Mouse (Mus musculus) lung, postnatal 36 days (tissue): ENCODE measurements around the gene Masp2.

Experiments
- DNase-seq: peaks from one replicate; pipeline ENCODE4 v3.0.0; 2022; ENCODE audit warnings: mixed read lengths

Masp2 gene

DNA sequence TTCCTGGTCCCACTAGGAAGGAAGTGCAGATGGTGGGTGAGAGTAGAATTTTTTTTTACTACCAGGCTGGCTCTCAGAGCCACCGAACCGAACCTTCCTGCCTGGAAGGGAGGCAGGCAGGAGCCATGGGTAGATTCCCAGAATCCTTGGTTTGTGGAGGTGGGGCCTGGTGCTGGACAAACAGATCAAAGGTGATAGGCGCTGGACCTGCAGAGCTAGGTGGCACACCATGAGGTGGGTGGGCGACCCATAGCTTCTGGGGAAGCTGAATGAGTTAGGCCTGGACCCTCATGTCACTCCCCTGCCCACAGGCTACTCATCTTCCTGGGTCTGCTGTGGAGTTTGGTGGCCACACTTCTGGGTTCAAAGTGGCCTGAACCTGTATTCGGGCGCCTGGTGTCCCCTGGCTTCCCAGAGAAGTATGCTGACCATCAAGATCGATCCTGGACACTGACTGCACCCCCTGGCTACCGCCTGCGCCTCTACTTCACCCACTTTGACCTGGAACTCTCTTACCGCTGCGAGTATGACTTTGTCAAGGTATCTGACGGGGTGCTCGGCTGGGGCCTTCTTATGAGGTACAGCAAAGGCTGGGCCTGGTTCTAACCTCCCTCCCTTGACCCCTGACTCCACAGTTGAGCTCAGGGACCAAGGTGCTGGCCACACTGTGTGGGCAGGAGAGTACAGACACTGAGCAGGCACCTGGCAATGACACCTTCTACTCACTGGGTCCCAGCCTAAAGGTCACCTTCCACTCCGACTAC is at the start of gene Masp2:
Gene Masp2 (plus strand): TSS at position 198 of the 764 bp plus-strand sequence.
- DNase-seq: no peak

DNA sequence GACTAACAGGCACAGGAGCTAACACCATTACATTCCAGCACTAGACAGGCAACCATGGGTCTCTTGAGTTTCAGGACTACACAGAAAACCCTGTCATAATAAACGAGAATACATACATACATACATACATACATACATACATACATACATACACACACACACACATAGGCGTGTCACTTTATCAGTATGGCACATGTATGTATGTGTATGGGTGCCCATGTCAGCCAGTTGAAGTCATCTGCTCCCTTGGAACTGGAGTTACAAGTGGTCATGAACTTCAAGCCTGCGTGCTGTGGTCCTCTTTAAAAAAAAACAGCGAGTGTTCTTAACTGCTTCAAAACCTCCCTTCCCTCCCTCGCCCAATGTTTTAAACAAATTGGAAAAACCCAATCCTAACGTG is 44.6 kb upstream of the Masp2 start:
- DNase-seq: no peak

DNA sequence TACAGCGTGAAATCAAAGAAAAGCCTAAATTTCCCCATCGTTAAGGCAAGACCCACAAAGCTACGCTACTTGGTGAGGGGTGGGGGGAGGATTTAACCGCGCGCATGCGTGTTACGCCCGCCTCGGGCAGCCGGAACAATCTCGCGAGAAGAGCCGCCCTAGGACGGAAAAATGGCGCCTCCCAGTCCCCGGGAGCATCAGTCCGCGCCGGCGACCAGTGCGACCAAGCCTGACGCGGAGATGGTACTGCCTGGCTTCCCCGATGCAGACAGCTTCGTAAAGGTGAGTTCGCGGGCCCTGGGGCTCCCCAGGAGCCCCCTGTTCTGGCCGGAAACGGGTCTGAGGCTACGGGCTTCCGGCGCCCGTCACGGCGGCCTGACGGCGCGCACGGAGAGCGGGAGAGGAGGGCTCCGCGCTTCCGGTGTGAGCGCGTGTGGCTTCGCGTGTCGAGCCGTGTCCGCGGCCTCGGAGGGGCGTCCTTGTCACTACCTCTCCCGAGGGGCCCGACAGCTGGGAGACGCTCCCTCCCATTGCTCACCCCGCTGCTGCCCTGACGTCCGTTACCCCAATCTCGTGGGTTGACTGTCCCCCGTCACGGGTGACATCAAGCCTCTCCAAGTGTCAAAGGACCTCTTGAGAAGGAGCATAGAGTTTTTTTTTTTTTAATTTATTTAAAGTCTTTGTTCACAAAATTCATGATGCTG is 43.9 kb upstream of the Masp2 start, which contains the start of gene Exosc10:
Gene Exosc10 (plus strand): TSS at position 133 of the 704 bp plus-strand sequence.
- peak; percentile 88 for DNase-seq

DNA sequence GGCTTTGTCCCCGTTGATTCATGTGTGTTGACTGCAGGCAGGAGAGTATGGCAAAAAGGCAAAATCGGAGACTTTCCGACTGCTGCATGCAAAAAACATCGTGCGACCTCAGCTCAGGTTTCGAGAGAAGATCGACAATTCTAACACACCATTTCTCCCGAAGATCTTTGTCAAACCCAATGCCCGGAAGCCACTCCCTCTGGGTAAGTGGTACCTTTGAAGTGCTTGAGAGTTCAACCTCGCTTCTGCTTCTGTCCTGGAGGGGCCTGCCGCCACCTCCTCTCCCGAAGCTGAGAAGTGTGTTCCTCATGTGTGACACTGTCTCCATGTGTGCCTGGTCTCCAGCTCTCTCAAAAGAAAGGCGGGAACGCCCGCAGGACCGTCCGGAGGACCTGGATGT is 39.7 kb upstream of the Masp2 start:
- DNase-seq: no peak

DNA sequence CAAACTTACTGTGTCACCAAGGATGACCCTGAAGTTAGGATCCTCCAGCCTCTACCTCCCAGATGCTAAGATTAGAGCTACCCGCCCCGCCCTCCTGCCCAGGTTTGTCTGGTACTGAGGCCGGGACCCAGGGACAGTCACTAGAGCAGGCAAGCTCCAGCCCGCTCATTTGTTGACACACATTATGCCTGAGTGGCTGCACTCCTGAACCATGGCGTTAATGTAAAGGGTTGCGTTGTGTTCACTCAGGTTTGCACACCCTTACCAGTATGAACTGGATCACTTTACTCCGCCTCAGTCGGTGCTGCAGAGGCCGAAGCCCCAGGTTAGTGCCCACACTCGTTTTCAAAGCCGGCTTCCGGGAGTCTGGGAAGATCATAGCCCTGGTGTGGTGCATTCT is 38.8 kb upstream of the Masp2 start:
- DNase-seq: no peak

DNA sequence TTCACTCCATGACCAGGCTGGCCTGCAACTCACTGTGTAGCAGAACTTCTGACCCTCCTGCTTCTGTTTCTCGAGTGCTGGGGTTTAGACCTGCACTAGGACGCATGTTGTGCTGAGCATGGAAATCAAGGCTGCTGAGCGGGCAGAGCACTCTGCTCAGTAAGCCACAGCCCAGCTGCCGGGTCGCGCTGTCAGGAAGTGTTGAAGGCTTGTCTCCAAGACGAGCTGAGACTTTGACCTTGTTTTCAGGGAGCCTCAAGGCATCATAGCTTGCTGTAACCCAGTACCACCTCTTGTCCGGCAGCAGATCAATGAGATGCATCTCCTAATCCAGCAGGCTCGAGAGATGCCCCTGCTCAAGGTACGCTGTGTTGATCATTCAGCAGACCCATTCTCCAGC is 32.2 kb upstream of the Masp2 start:
- DNase-seq: no peak

DNA sequence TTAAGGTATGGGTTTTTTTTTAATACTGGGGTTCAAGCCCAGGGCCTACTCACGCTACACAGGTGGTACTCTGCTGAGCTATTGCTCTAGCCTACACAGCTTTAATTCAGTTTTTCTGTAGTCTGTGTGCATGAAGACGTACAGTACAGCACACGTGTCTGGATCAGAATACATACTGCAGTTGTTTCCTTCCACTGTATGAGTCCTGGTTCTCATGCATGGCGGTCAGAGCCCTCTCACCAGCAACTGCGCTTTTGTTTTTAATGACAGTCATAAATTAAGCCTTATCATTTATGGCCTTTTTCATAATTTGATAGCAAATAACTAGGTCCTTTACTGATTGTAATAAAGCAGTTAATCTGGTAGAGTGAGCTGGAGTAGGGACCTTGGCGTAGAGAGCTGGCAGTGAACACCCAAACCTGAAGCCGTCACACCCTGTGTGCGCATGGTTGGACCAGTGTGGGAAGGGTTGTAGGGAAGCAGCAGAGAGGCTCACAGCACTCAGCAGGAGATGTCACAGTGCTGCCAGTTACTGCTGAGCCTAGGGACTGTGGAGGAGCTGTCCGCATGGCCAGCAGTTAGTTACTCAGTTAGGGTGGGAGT is 31.6 kb upstream of the Masp2 start:
- DNase-seq: no peak

DNA sequence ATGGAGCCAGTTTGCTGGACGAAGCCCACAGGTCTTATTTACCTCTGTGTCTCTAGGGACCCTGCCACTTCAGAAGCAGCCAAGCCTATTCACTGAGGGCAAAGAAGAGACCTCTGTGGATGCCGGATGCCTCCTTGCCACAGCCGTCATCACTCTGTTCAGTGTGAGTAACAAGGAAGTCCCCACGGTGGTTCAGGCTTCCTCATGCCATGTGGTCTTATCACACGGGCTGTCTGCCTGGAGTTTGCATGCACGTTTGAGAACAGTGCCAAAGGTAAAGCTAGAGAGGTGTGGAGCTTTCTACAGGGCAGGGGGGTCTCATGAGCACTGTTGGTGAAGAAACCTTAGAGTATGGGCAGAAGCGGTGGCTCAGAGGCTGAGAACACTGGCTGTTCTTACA is 29.1 kb upstream of the Masp2 start:
- no peak for DNase-seq

DNA sequence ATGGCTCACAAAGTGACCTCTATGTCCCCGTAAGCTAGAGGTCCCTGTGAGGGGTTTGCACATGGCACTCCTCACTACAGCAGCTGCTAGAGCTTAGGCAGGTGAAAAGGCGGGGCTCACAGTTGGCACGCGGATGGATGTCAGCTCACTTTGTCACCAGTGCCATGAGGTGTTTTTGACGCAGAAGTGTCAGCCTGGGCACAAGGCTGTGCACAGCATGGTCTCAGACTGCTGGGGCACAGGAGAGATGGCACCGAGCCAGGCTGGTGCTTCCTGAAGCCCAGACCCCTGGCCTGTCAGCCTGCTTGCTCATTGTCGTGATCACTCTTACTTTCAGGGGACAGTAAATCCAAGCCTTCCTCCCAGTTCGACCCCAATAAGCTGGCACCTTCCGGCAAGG is 21.6 kb upstream of the Masp2 start:
- no peak for DNase-seq

DNA sequence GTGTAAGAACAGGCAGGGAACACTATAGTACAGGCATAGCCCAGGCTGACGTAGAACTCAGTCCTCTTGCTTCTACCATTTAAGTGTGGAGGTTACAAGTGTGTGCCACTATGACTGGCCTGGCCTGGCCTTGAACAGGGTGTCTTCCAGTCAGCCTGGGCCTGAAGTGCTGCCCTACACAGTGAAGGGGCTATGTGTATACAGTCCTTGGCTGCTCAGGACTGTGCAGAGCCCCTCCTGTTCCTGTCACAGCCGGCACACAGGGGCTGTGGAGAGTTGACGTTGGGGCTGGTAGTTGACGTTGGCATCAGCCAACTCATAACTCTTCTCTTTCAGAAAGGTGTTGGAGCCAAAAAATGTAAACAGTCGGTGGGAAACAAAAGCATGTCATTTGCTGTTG is 20.9 kb upstream of the Masp2 start:
- DNase-seq: no peak

DNA sequence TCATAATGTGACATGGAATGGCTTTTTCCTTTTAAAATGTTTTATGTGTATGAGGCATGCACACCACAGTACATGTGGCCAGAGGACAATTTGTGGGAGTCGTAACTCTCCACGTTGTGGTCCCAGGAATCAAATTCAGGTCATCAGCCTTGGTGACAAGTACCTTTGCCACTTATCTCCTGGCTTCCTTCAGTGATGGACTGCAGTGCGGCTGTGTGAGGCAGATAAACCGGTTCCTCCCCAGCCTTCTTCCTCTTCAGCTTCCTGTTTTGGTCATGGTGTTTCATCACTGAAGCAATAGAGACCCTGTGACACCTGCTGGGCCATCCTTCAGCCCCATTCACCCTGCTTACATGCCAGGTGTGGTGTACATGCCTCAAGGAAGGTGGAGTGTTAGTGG is 19.1 kb upstream of the Masp2 start:
- DNase-seq: peak; percentile 13

DNA sequence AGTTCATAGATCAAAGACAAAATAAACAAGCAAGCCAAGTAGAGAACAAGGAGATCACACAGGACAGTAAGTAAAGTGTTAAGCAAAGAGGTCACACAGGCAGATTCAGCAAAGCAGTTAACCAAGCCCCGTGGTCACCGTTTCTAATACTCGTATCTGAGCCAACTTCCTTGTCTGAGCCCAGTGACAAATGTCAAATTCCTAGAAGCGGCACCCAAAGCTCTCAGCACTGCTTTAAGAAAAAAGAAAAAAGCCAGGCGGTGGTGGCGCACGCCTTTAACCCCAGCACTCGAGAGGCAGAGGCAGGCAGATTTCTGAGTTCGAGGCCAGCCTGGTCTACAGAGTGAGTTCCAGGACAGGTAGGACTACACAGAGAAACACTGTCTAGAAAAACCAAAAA is 15.7 kb upstream of the Masp2 start:
- peak; percentile 9 for DNase-seq

DNA sequence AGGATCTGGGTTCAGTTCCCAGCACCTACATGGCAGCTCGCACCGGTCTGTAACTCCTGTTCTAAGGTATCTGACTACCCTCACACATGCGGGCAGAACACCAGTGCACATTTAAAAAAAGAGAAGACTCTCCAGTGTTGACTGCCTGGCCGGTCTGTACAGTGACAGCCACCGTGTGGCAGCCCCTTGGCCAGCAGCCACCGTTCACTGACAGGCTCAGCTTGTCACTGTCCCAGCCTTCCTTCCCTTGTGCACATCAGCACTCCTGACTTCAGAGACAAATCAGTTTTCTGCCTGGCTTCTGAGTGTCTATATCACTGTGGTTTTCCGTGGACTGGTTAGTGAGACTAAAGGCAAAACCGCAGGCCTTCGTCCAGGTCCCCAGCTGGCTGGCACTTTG is 13.6 kb upstream of the Masp2 start:
- DNase-seq: no peak

DNA sequence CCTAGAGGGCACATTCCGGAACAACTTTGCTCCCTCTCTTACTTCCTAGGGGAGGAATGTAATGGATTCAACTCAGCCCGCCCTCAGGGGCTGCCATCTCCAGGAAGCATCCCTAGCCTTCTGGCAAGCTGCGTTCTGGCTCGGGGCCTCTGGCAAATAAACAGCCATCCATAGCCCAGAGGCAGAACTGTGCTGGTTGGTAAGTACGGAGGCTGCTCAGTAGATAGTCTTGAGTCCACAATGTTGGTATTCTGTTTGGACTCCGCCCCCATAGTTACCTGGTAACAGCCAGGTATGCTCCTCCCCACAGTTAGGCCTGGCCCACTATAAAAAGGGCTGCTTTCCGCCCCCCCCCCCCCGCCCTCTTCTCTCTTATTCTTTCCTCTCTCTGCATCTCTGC is 12.8 kb upstream of the Masp2 start:
- peak; percentile 80 for DNase-seq

DNA sequence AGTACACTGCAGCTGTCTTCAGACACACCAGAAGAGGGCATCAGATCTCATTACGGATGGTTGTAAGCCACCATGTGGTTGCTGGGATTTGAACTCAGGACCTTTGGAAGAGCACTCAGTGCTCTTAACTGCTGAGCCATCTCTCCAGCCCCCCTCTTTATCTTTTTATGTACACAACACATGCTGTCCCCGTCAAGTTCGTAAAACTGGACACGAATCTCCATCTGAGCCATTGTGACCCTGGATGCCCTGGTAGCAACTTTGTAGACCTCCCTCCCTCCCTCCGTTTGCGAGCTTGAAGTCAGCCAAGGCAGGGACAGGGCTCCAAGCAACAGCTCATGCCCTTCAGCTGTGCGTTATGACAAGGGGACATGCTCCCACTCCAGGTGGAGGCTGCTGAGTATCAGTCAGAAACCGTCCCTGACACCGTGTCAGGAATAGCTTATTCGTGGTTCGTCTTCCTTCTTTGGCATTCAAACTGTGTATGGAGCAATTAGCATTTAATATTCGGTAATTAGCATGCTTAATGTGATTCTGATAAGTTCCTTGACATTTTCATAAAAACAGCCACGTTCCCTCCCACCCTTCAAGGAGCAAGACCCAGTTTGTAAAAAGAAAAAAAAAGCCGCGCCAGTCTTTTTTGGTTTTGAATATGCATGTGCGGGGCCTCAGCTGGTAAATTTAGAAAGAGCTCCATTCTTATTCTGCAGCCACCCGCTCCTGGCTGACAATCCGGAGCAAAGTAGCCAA is 11.8 kb upstream of the Masp2 start:
- peak; percentile 7 for DNase-seq

DNA sequence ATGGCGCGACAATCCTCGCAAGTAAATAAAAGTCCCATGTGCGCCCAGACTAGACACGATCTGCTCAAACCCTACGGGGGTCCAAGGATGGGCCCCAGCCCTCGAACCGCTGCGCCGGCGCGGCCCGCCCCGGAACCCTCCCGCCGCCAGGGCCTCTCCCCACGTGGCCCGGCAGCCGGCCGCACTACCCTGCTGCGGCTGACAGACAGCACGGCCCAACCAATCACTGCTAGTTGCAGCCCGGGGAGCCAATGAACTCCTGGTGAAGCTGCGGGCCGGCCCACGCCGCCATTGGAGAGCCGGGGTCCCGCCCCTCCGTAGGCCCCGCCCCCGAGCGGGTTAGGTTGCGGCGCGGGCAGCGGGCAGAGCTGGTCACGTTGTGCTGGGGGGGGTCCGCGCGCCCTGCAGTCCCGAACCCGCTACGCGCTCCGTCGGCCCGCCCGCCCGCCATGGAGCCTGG is 11.2 kb upstream of the Masp2 start, which contains the start of gene Srm:
Gene Srm (plus strand): TSS at position 333 of the 460 bp plus-strand sequence.
- peak; percentile 99 for DNase-seq

DNA sequence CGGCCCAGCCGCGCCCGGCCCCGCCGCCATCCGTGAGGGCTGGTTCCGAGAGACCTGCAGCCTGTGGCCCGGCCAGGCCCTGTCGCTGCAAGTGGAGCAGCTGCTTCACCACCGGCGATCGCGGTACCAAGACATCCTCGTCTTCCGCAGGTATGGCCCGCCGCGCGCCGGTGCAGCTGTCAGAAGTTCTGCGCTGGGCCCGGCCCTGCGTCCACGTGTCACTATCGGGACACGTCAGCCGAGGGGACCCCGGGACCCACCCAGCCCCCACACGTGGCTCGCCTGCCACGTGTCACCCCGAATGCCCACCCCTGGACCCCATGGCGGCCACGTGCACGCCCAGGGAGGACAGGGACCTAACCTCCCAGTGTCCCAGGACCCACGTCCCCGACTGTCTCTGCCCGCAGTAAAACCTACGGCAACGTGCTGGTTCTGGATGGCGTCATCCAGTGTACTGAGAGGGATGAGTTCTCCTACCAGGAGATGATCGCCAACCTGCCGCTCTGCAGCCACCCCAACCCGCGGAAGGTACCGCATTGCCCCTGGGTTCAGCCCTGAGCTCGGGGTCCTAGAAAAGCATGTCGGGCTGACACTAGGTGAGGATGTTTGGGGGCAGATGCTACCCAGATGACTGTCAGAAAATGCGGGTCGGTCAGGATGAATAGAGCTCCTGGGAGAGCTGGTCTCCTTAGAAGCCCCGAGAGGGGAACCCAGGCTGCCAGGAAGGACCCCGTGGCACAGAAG is 10.5 kb upstream of the Masp2 start:
- DNase-seq: no peak

DNA sequence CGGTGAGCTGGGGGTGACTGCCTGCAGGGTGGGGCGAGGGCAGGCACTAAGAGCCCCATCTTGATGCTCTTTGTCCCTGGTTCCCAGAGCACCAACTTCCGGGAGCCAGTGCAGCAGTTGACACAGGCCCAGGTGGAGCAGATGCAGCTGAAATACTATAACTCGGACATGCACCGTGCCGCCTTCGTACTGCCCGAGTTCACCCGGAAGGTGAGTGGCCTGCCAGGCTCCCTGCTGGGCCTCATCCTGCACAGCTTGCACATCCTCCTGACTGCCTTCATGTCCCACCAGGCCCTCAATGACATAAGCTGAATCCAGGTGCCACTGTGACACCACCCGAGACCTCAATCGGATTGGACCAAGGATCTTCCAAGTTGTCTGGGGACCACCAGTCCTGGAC is 8.4 kb upstream of the Masp2 start:
- DNase-seq: no peak

DNA sequence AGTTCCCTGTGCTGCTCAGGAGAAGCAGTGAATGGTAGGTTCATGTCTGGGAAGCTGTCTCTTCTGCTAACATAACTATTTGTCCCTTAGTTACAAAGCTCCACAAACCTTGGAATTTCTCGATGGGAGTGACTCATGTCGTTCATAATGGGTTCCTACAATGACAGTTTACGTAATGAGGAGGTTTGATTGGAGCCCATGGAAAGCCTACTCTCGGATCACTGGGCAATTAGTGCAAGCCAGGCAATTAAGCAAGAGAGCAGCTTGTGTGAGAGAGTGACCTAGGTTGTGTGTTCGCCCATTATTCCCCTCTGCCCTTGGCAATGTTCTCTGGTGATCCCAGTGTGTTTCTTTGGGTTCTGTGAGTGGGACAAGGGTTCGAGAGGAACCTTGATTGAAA is 6.4 kb upstream of the Masp2 start:
- no peak for DNase-seq

DNA sequence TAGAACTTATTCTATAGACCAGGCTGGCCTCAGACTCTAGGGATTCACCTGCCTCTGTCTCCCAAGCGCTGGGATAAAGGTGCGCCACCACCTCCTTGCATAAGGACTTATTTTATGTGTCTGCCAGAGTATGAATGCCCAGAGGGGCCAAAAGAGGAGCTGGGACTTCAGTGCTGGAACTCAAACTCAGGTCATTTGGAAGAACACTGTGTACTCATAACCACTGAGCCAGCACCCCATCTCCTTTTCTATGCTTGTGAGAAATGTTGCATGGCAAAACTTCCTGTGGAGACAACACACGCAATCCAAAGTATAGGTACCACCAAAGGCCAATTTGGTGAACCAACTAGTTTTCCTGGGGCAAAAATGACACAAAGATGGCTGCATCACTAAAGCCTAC is 5.6 kb upstream of the Masp2 start:
- DNase-seq: no peak

DNA sequence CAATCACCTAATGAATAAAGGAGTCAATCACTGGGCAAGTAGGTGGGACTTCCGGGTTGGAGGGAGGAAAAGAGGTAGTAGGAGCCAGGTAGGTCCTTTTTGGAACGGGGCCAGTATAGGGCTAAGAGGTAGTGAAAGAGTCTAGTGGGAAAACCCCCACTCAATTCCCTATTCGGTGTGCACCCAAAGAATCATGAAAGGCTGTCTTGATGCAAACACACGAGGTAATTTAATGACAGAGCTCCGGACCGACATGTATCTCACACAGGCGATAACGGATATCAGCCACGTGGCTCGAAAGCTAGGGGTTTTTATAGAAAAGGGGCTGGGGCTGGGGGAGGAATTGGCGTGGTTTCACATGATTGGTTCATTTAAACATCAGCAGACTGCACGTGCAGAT is 3.5 kb upstream of the Masp2 start:
- no peak for DNase-seq

DNA sequence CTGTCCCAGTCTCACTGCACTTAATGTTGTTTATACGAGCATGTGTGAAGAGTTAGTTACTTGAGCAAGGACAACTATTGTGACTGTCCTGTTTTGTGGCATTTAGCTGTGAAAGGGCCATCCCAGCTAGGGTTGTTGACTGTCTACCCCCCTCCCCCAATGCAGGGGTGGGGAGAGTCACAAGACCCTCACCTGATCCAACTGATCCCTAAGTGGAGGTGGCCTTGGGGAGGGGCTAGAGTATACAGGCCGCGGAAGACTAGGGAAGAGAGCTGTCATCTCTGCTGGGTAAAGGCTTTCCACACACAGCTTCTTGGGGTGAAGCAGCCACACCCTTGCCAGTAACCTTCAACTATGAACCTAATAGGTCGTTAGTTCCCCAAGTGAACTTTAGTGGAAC is 2.0 kb upstream of the Masp2 start:
- no peak for DNase-seq
